Mouse (Mus musculus) hematopoietic multipotent progenitor cell, adult 10-12 weeks (in vitro differentiated cells): ENCODE measurements around the gene Sptlc2. TPM values are rescaled to one million over a fixed set of nuclear protein-coding genes. Genes with fewer than 3 reads are reported as not detected.

ENCODE experiments used
- polyA plus RNA-seq: library from polyadenylated mRNA; stranded (reverse); fragments of >175 nt; gene quantifications from 2 replicates; pipeline ENCODE4 v1.2.3, GENCODE M21; 2012; ENCODE audit warnings: low replicate concordance

Gene Sptlc2
- 41.0 and 54.3 TPM in 2 replicates for polyA plus RNA-seq

DNA sequence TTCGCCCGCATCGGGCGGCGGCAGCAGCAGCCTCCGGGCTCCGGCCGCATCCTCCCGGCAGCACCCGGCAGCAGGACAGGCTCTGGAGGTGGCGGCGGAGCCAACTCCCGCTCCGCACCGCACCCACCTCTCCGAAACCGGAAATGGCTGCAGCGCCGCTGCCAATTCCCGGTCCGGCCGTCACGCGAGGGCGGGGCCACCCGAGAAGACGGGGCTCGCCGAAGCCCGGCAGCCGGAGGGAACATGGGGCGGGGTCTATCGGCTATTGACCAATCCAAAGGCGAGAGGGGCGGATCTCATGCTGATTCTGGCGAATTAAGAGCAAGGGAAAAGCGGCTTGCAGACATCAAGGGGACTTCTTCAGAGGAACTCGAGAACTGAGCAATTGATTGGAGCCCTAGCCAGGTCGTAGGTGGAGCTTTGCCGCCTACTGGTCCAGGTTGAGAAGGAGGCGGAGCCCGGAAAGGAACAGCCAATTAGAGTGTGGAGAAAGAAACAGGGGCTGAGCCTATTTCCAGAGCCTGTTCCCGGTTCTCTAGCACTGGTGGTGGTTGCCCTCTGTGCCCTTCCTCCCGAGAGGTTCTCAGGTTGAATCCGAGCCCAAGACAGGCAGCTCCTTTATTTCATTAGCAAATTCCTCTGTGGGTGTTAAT is at the start of gene Sptlc2:
Gene Sptlc2 (minus strand): TSS at position 234 of the 653 bp plus-strand sequence.

DNA sequence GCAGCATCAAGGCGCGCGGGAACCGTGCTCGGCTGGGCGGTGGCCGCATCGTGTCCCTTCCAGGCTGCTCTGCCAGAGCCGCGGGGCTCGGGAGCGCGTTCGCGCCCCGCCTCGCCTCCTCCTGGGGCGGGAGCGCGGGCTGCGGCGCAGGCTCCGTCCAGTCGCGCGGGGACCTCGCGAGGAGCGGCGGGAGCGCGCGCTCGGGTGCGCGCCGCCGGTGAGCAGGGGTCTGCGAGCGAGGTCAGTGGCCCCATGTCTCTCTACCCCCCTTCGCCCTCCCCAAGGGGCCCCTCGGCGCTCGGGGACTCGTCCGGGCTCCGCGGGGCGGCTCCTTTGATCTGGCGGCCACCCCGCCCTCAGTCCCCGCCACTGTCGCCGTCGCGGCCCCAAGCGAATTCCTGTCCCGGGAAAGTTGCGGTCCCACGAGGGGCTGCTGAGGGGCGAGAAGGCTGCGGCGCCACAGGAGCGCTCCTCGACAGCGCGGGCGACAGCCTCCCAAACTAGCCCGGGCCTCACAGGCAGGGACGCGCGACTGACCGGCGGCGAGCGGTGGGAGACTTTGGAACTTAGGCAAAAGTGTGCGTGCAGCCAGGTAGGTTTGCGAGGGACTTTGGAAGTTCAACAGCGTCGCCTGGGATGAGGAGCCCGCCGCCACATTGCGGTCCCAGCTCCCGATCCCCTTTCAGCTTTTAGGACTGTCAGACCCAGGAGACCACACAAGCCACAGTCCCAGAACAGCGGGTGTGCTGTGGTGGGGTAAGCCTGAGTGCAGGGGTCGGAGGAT is 88.3 kb downstream of the Sptlc2 start, which contains the start of gene Ism2:
Gene Ism2 (minus strand): TSS at position 49 of the 784 bp plus-strand sequence.

DNA sequence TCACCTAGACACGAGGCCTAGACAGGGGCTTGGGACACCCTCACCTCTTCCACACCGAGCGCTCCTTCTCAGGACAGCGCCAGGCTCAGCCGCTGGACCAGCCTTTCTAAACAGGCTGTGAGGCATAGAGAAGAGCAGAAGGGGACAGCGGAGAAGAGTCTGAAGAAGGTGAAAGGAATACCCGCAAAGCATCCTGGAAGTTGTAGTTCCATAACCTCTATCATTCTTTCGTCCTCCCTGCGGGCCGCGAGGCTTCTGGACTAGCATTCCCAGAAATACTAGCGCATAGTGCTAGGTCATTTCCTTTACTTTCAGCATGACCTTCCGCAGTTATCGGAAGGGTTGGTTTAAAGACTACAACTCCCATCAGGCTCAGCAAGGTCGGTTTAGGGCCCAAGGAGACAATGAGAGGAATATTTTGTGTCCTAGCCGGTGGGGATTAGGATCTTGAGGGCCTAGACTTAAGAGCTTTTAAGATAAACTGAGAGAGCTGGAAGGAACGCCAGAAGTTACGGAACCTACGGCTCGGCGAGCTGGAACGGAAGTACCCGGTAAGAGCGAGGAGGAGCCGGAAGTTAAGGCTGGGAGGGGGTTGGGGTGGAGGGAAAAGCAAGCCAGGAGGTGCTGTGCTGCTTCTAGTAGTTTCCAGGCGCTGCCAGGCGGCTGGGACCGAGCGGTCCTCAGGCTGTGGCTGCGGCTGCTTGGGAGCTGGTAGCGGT is 121.9 kb downstream of the Sptlc2 start, which contains the start of the genes Vipas39 and Ahsa1:
Gene Vipas39 (minus strand): TSS at position 149 of the 719 bp plus-strand sequence.
Gene Ahsa1 (plus strand): TSS at position 372 of the 719 bp plus-strand sequence.

Other genes with a start within 250 kb of the Sptlc2 start
- gene Gstz1, start 241.2 kb downstream of the Sptlc2 start, polyA plus RNA-seq: 1.5 and 3.1 TPM in 2 replicates
- 2.8 and 3.5 TPM in 2 replicates for gene Pomt2, start 240.4 kb downstream of the Sptlc2 start, polyA plus RNA-seq
- 0.34 and 0.55 TPM in 2 replicates for gene Samd15, start 188.6 kb downstream of the Sptlc2 start, polyA plus RNA-seq
- gene Tmed8, start 187.9 kb downstream of the Sptlc2 start, polyA plus RNA-seq: 5.2 and 5.5 TPM in 2 replicates
- 0.21 and 0.91 TPM in 2 replicates for gene Noxred1, start 149.6 kb downstream of the Sptlc2 start, polyA plus RNA-seq
- gene Vipas39, start 122.1 kb downstream of the Sptlc2 start, polyA plus RNA-seq: 1.9 and 2.3 TPM in 2 replicates
- 58.4 and 60.1 TPM in 2 replicates for gene Ahsa1, start 121.9 kb downstream of the Sptlc2 start, polyA plus RNA-seq
- gene Ism2, start 88.7 kb downstream of the Sptlc2 start, polyA plus RNA-seq: not detected in 2 replicates
- 0.04 and 2.9 TPM in 2 replicates for gene Slirp, start 55.5 kb upstream of the Sptlc2 start, polyA plus RNA-seq
- gene Alkbh1, start 55.7 kb upstream of the Sptlc2 start, polyA plus RNA-seq: 26.5 and 27.7 TPM in 2 replicates
- 5.6 and 24.6 TPM in 2 replicates for gene Snw1, start 83.9 kb upstream of the Sptlc2 start, polyA plus RNA-seq
- gene Gm5788, start 106.4 kb upstream of the Sptlc2 start, polyA plus RNA-seq: not detected in 2 replicates
- not detected in 2 replicates for gene Gm8300, start 126.0 kb upstream of the Sptlc2 start, polyA plus RNA-seq
- gene Oog1, start 214.3 kb upstream of the Sptlc2 start, polyA plus RNA-seq: not detected in 2 replicates
- gene Gm4027, start 230.5 kb upstream of the Sptlc2 start, polyA plus RNA-seq: not detected in 2 replicates